Mouse (Mus musculus): ENCODE results near the gene 4632433K11Rik. TPM values are rescaled to one million over a fixed set of nuclear protein-coding genes. Genes with fewer than 3 reads are reported as not detected.

The 4632433K11Rik gene
- total RNA-seq, 1 experiment = not detected

GRCm38 (mm10) chr7:5029946-5030345 is 4.0 kb upstream of the 4632433K11Rik start:
- peaks cover 0 to 12% of the 10 kb centered on the region in 2 experiments; a peak in 1 of 4 replicates for H3K4me1 ChIP-seq (ENCODE audit: control insufficient read depth in 2 of 2, insufficient read depth in 2 of 2, low read length in 2 of 2, poor library complexity in 1 of 2)
- in situ Hi-C loops (cut with MboI; ENCODE audit: low sequenced_read_pairs in 2 of 2, unreplicated experiment in 2 of 2) = no loop called here
- no peak overlapping the region for H3K27ac ChIP-seq (ENCODE audit: insufficient read depth, low read depth, low read length, poor library complexity, severe bottlenecking)
- TF ChIP-seq HCFC1 (IDR thresholded peaks at IDR 0.05; ENCODE audit: borderline replicate concordance, insufficient read depth, low read length) (no peak), ZNF384 (IDR thresholded peaks at IDR 0.05; ENCODE audit: low read depth, low read length) (no peak), MAFK (IDR thresholded peaks at IDR 0.05; ENCODE audit: insufficient read depth, low read depth, low read length) (no peak), ZC3H11A (IDR thresholded peaks at IDR 0.05; ENCODE audit: borderline replicate concordance, low read depth, low read length) (no peak), CHD2 (IDR thresholded peaks at IDR 0.05; ENCODE audit: low read depth, low read length) (no peak)
- H3K36me3 ChIP-seq (ENCODE audit: control insufficient read depth, insufficient read depth, low read length, poor library complexity, severe bottlenecking) = peaks cover 5% of the 10 kb centered on the region; the same call in 1 of the 2 replicates
- H3K9ac ChIP-seq (ENCODE audit: insufficient read depth, low read depth, low read length, poor library complexity, severe bottlenecking) = peak overlapping the region; percentile 50
- peak overlapping the region; percentile 59 to 63 for H3K4me3 ChIP-seq (ENCODE audit: insufficient read depth in 1 of 2, low read depth in 1 of 2, low read length in 2 of 2, poor library complexity in 1 of 2, severe bottlenecking in 1 of 2)
- no peaks in the 10 kb centered on the region for H3K9me3 ChIP-seq (ENCODE audit: control insufficient read depth, insufficient read depth, low read depth, low read length)
- no peak for DNase-seq (ENCODE audit: low read depth, low spot score)

- peaks cover 5% of the 10 kb centered on the region; the same call in 1 of the 2 replicates for H3K36me3 ChIP-seq (ENCODE audit: control insufficient read depth, insufficient read depth, low read length, poor library complexity, severe bottlenecking)
- DNase-seq (ENCODE audit: low read depth, low spot score) = no peak
- peak overlapping the region; percentile 59 to 63 for H3K4me3 ChIP-seq (ENCODE audit: insufficient read depth in 1 of 2, low read depth in 1 of 2, low read length in 2 of 2, poor library complexity in 1 of 2, severe bottlenecking in 1 of 2)
- no peak overlapping the region for H3K27ac ChIP-seq (ENCODE audit: insufficient read depth, low read depth, low read length, poor library complexity, severe bottlenecking)
- H3K4me1 ChIP-seq (ENCODE audit: control insufficient read depth in 2 of 2, insufficient read depth in 2 of 2, low read length in 2 of 2, poor library complexity in 1 of 2) = peaks cover 0 to 12% of the 10 kb centered on the region in 2 experiments; a peak in 1 of 4 replicates
- TF ChIP-seq CHD2 (IDR thresholded peaks at IDR 0.05; ENCODE audit: low read depth, low read length) = no peak
- TF ChIP-seq HCFC1 (IDR thresholded peaks at IDR 0.05; ENCODE audit: borderline replicate concordance, insufficient read depth, low read length) = no peak; the same call in 1 of the 2 replicates
- no peak for TF ChIP-seq ZNF384 (IDR thresholded peaks at IDR 0.05; ENCODE audit: low read depth, low read length)
- peak overlapping the region; percentile 50 for H3K9ac ChIP-seq (ENCODE audit: insufficient read depth, low read depth, low read length, poor library complexity, severe bottlenecking)
- no peaks in the 10 kb centered on the region for H3K9me3 ChIP-seq (ENCODE audit: control insufficient read depth, insufficient read depth, low read depth, low read length)
- in situ Hi-C loops (cut with MboI; ENCODE audit: low sequenced_read_pairs in 2 of 2, unreplicated experiment in 2 of 2) = no loop called here
These were observed 3.2 kb upstream of the 4632433K11Rik start for GRCm38 (mm10) chr7:5030554-5031275.

GRCm38 (mm10) chr7:5031496-5031895 is 2.4 kb upstream of the 4632433K11Rik start:
- Histone ChIP-seq H3K9ac (ENCODE audit: insufficient read depth, low read depth, low read length, poor library complexity, severe bottlenecking) (peak overlapping the region; percentile 50), H3K36me3 (ENCODE audit: control insufficient read depth, insufficient read depth, low read length, poor library complexity, severe bottlenecking) (peaks cover 5% of the 10 kb centered on the region; the same call in 1 of the 2 replicates), H3K27ac (ENCODE audit: insufficient read depth, low read depth, low read length, poor library complexity, severe bottlenecking) (no peak overlapping the region), H3K4me3 (ENCODE audit: insufficient read depth in 1 of 2, low read depth in 1 of 2, low read length in 2 of 2, poor library complexity in 1 of 2, severe bottlenecking in 1 of 2) (peak overlapping the region; percentile 59 to 63), H3K9me3 (ENCODE audit: control insufficient read depth, insufficient read depth, low read depth, low read length) (no peaks in the 10 kb centered on the region), H3K4me1 (ENCODE audit: control insufficient read depth in 2 of 2, insufficient read depth in 2 of 2, low read length in 2 of 2, poor library complexity in 1 of 2) (peaks cover 0 to 12% of the 10 kb centered on the region in 2 experiments; a peak in 1 of 4 replicates)
- DNase-seq (ENCODE audit: low read depth, low spot score) = no peak
- TF ChIP-seq MAFK (IDR thresholded peaks at IDR 0.05; ENCODE audit: insufficient read depth, low read depth, low read length) (no peak), ZNF384 (IDR thresholded peaks at IDR 0.05; ENCODE audit: low read depth, low read length) (no peak), CHD2 (IDR thresholded peaks at IDR 0.05; ENCODE audit: low read depth, low read length) (no peak), HCFC1 (IDR thresholded peaks at IDR 0.05; ENCODE audit: borderline replicate concordance, insufficient read depth, low read length) (no peak), ZC3H11A (IDR thresholded peaks at IDR 0.05; ENCODE audit: borderline replicate concordance, low read depth, low read length) (no peak)
- in situ Hi-C loops (cut with MboI; ENCODE audit: low sequenced_read_pairs in 2 of 2, unreplicated experiment in 2 of 2) = no loop called here

GRCm38 (mm10) chr7:5035628-5036027 is 1.7 kb downstream of the 4632433K11Rik start:
- no peaks in the 10 kb centered on the region for H3K9me3 ChIP-seq (ENCODE audit: control insufficient read depth, insufficient read depth, low read depth, low read length)
- H3K9ac ChIP-seq (ENCODE audit: insufficient read depth, low read depth, low read length, poor library complexity, severe bottlenecking) = no peak overlapping the region
- no peak for TF ChIP-seq CHD2 (IDR thresholded peaks at IDR 0.05; ENCODE audit: low read depth, low read length)
- TF ChIP-seq ZNF384 (IDR thresholded peaks at IDR 0.05; ENCODE audit: low read depth, low read length) = no peak
- TF ChIP-seq ZC3H11A (IDR thresholded peaks at IDR 0.05; ENCODE audit: borderline replicate concordance, low read depth, low read length) = no peak
- TF ChIP-seq MAFK (IDR thresholded peaks at IDR 0.05; ENCODE audit: insufficient read depth, low read depth, low read length) = no peak
- TF ChIP-seq HCFC1 (IDR thresholded peaks at IDR 0.05; ENCODE audit: borderline replicate concordance, insufficient read depth, low read length) = no peak
- no peak for DNase-seq (ENCODE audit: low read depth, low spot score)
- H3K27ac ChIP-seq (ENCODE audit: insufficient read depth, low read depth, low read length, poor library complexity, severe bottlenecking) = no peak overlapping the region
- H3K4me3 ChIP-seq (ENCODE audit: insufficient read depth in 1 of 2, low read depth in 1 of 2, low read length in 2 of 2, poor library complexity in 1 of 2, severe bottlenecking in 1 of 2) = no peak overlapping the region
- no peaks in the 10 kb centered on the region; the same call in 1 of the 2 replicates for H3K36me3 ChIP-seq (ENCODE audit: control insufficient read depth, insufficient read depth, low read length, poor library complexity, severe bottlenecking)
- in situ Hi-C loops (cut with MboI; ENCODE audit: low sequenced_read_pairs in 2 of 2, unreplicated experiment in 2 of 2) = no loop called here
- peaks cover 2 to 3% of the 10 kb centered on the region in 2 experiments; a peak in 1 of 4 replicates for H3K4me1 ChIP-seq (ENCODE audit: control insufficient read depth in 2 of 2, insufficient read depth in 2 of 2, low read length in 2 of 2, poor library complexity in 1 of 2)

All from ES-E14 (cell line).